Mouse (Mus musculus) embryonic fibroblast, embryonic 13.5 days (primary cell): ENCODE results near the gene Tnfrsf8.

ENCODE experiments used
- CTCF ChIP-seq: IDR thresholded peaks from 2 replicates; pipeline ENCODE4 v1.5.1; 2011; ENCODE audit warnings: mild to moderate bottlenecking, control low read depth, low read length, moderate library complexity, borderline replicate concordance; ENCODE audit not compliant: insufficient read depth
- POLR2A ChIP-seq: IDR thresholded peaks from 2 replicates; pipeline ENCODE4 v1.6.1; 2011; ENCODE audit warnings: low read depth, mild to moderate bottlenecking, control low read depth, low read length, moderate library complexity

DNA sequence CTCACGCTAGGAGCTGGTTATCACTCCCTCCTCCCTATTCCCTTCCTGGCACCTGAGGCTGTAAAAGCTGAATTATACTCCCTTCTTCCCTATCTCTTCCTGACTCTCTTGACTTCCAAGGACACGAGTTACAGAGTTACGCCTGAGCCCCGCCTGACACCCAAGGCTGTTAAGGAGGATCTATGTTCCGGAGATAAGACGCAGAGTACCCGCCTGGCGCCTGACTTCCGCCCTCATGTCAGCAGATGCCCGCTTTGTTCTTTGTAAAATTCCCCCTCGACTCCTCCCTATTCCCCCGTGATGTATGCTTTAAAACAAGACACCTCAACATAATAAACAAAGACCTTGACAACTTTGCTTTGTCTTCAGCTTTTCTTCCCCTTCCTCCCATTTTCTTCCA is 46.1 kb upstream of the Tnfrsf8 start:
- TF ChIP-seq CTCF (no peak), POLR2A (no peak)
